Mouse (Mus musculus) heart, embryonic 14.5 days (tissue): Measurements from ENCODE around the gene Sgcb. TPM values are rescaled to one million over a fixed set of nuclear protein-coding genes. Genes with fewer than 3 reads are reported as not detected.

Experiments
- ATAC-seq: fragments of 200-750 bp; cut with Nextera tagmentation; 2 replicates; pipeline ENCODE4 v1.8.0; 2017; ENCODE audit warnings: low read depth, moderate TSS enrichment; ENCODE audit not compliant: insufficient number of reproducible peaks, insufficient read depth, low FRiP score
- H3K27ac ChIP-seq, 2 experiments: fragments of 200-500 bp in 1 of 2; fragments of 300-500 bp in 1 of 2; sonication (generic) in 1 of 2; replicated peaks in 1 of 2; 2 replicates each; pipeline ENCODE4 v1.5.1; 2012 to 2014; ENCODE audit warnings: low read depth in 2 of 2, low read length in 2 of 2, control low read depth in 1 of 2, mild to moderate bottlenecking in 1 of 2, mixed read lengths in 1 of 2; ENCODE audit not compliant: control insufficient read depth in 1 of 2, insufficient read depth in 1 of 2
- H3K27me3 ChIP-seq: fragments of 300-500 bp; sonication (generic); 2 replicates; pipeline ENCODE4 v1.6.1; 2014; ENCODE audit warnings: mild to moderate bottlenecking, low read length, control low read depth; ENCODE audit not compliant: control insufficient read depth, insufficient read depth
- H3K36me3 ChIP-seq: fragments of 300-500 bp; sonication (generic); 2 replicates; pipeline ENCODE4 v1.6.1; 2014; ENCODE audit warnings: mild to moderate bottlenecking, control low read depth, low read length, mixed read lengths; ENCODE audit not compliant: control insufficient read depth, insufficient read depth
- H3K4me1 ChIP-seq, 2 experiments: fragments of 200-500 bp in 1 of 2; fragments of 300-500 bp in 1 of 2; sonication (generic) in 1 of 2; 2 replicates each; pipeline ENCODE4 v1.6.1; 2012 to 2014; ENCODE audit warnings: low read length in 2 of 2, control low read depth in 1 of 2, mixed read lengths in 1 of 2; ENCODE audit not compliant: control insufficient read depth in 2 of 2, insufficient read depth in 2 of 2
- H3K4me2 ChIP-seq: fragments of 300-500 bp; sonication (generic); 2 replicates; pipeline ENCODE4 v1.6.1; 2014; ENCODE audit warnings: mild to moderate bottlenecking, low read length
- H3K4me3 ChIP-seq, 2 experiments: fragments of 200-500 bp in 1 of 2; fragments of 300-500 bp in 1 of 2; sonication (generic) in 1 of 2; 2 replicates each; pipeline ENCODE4 v1.5.1; 2012 to 2014; ENCODE audit warnings: low read length in 2 of 2, mild to moderate bottlenecking in 2 of 2, control low read depth in 1 of 2, low read depth in 1 of 2, moderate library complexity in 1 of 2; ENCODE audit not compliant: control insufficient read depth in 1 of 2, insufficient read depth in 1 of 2
- H3K9ac ChIP-seq: fragments of 300-500 bp; sonication (generic); 2 replicates; pipeline ENCODE4 v1.6.1; 2014; ENCODE audit warnings: mild to moderate bottlenecking, low read length
- H3K9me3 ChIP-seq: fragments of 300-500 bp; sonication (generic); 2 replicates; pipeline ENCODE4 v1.6.1; 2016; ENCODE audit warnings: low read length, control low read depth; ENCODE audit not compliant: control insufficient read depth
- WGBS: fragments of 180-500 bp; shearing (Covaris S2); extraction: QIAGEN DNeasy Blood & Tissue Kit; methylation state at CpG from one replicate; pipeline ENCODE4 v1.1.7; 2014; 5-methylcytosine and 5-hydroxymethylcytosine counted together
- polyA plus RNA-seq: library from polyadenylated mRNA; unstranded; fragments of >200 nt; fragmentation: Nextera tagmentation; extraction: Ambion mirVana; gene quantifications from 2 replicates; pipeline ENCODE4 v1.2.1, GENCODE M21; 2014

Gene Sgcb
- polyA plus RNA-seq, 1 experiment from 2014 or later: 37.9 TPM

DNA sequence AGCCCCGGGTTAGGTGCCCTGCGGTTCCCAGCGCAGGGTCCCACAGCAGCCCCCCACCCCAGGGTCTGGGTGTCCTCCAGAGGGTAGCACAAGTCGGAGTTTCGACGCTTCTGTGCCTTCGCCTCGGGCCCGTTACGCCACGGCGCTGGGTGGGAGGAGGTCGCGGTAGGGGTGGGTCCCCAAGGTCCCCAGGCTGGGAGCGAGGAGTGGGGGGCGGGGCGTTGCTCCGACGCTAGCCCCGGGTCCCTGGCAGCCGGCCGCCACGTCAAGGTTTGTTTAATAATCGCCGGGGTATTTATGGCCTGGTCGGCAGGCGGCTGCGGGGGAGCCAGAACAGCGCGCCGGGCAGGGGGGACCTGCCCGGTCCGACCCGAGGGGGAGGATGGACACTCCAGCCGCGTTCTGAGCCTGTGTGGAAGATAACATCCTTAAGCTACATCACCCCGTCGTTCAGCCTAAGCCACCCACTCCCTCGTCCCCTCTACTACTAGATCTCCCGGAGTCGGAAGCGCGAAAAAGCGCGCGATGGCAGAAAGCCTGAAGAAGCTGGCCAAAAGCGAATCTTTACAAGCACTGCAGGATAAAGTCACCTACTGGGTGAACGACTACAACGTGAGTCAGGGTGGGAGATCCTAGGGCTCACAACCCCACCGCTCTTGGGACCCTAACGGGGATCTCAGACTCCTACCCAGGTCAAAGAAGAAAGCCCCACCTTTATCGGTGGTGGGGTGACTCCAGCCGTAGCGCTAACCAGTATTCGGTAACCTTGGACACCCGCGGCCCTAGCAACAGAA is 3.7 kb upstream of the Sgcb start, which contains the start of gene Spata18:
Gene Spata18 (plus strand): TSS at position 319 of the 794 bp plus-strand sequence.
- H3K36me3 ChIP-seq: no peaks in the 10 kb centered on the region
- H3K27ac ChIP-seq: no peak within 1 kb of the TSS
- H3K4me3 ChIP-seq: peak within 1 kb of the TSS; percentile 52 to 60
- H3K9me3 ChIP-seq: no peaks in the 10 kb centered on the region
- peaks cover 55% of the 10 kb centered on the region for H3K27me3 ChIP-seq
- peak within 1 kb of the TSS; percentile 100 for H3K4me2 ChIP-seq
- no peak for ATAC-seq
- peak within 1 kb of the TSS; percentile 68 for H3K9ac ChIP-seq
- peaks cover 8 to 20% of the 10 kb centered on the region in 2 experiments for H3K4me1 ChIP-seq
- 1% methylated on average over 56 of the region's 57 CpGs for WGBS

DNA sequence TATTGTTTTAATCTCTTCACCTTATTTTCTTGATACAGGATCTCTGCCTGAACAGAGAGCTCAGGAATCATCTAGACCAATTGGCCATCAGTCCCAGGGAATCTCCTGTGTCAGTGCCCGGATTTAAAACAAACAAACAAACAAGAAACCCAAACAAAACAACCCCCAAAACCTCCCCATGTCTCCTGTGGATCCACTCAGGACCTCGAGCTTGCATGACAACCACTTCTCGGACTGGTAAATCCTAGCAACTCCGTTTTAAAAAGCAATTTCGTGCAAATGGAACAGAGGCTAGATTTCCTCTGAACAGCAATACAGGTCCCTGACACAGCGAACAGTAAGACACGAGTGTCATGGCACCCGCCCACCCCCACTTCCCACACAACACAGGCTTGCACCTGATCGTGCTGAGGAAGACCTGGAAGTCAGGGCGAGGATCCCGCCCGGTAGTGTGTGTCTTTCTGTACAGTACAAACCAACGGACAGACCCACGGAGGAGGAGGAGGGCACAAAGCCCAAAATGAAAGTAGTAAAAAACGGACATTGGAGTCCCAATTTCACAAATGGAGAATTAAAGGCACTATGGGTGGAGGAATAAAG is 2.9 kb upstream of the Sgcb start:
- Histone ChIP-seq H3K27me3 (peaks cover 55% of the 10 kb centered on the region), H3K4me1 (peaks cover 8 to 20% of the 10 kb centered on the region in 2 experiments), H3K27ac (no peak overlapping the region), H3K9ac (peak overlapping the region; percentile 68), H3K9me3 (no peaks in the 10 kb centered on the region), H3K4me3 (peak overlapping the region; percentile 52 to 60), H3K36me3 (no peaks in the 10 kb centered on the region), H3K4me2 (peak overlapping the region; percentile 100)
- under 1% methylated on average over 15 of the region's 15 CpGs for WGBS
- ATAC-seq: no peak

DNA sequence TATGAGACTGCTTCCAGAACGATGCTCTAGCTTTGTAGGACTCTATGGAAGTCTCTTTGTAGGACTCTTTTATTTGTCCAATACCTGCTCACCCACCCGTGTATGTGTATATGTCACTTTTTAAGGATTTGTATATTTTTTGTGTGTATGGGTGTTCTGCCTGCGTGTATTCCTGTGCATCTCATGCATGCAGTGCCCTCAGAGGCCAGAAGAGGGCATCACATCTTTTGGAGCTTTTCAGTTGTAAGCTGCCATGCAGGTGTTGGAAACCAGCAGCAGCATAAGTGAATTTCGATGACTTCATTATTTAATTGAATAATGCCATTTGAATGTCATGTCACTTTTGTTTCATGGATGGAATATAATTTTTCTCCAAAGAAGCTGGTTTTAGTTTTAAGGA is 5.5 kb downstream of the Sgcb start:
- Histone ChIP-seq H3K36me3 (peaks cover 39% of the 10 kb centered on the region), H3K4me3 (no peak overlapping the region), H3K4me2 (no peak overlapping the region), H3K27me3 (no peaks in the 10 kb centered on the region), H3K9me3 (no peaks in the 10 kb centered on the region), H3K27ac (no peak overlapping the region), H3K4me1 (0 out of 4 replicates have a peak, but pooled peaks cover 0 to 6% of the 10 kb centered on the region in 2 experiments), H3K9ac (no peak overlapping the region)
- whole genome bisulfite sequencing: 82% methylated on average over 4 of the region's 4 CpGs
- no peak for ATAC-seq

GRCm38 (mm10) chr5:73641058-73641457 is 6.5 kb downstream of the Sgcb start:
- H3K9ac ChIP-seq: no peak overlapping the region
- no peaks in the 10 kb centered on the region for H3K27me3 ChIP-seq
- peaks cover 42% of the 10 kb centered on the region for H3K36me3 ChIP-seq
- ATAC-seq: no peak
- H3K4me3 ChIP-seq: no peak overlapping the region
- H3K27ac ChIP-seq: no peak overlapping the region
- H3K4me1 ChIP-seq: 0 out of 4 replicates have a peak, but pooled peaks cover 0 to 3% of the 10 kb centered on the region in 2 experiments
- WGBS: 84% methylated on average over 3 of the region's 3 CpGs
- no peaks in the 10 kb centered on the region for H3K9me3 ChIP-seq
- H3K4me2 ChIP-seq: no peak overlapping the region

DNA sequence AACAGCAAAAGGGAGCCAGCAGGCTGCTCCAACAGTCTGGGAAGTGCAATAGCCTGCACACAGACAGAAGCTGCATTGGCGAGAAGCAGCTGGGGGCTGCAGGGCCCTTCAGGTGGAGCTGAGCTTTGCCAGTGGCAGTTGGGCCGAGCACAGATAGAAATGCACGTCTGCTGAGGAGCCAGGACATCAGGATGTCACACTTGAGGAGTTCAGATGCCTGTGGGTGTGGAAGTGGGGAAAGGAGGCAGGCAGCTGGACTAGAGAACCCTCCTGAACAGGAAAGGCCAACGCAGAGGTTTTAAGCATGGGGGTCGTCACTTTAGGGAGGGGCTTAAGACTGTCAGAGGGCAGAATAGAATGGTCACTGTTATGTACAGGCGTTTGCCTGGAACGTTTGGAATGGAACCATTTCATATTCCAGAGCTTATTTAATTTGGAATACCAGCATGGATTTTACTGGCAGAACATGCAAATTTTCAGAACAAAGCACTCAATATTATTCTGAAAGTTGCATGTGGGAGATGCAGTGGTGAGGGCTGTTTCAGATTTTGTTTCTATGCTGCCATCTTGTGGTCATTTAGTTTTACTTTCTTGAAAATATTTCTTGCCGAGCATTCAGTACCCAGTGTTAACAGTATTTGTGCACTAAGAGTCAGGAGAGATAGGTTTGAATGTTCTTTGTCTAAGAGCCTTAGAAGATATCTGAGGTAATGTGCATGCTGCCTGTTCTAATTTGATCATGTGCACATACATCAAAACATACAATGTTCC is 10.1 kb downstream of the Sgcb start:
- Histone ChIP-seq H3K4me2 (no peak overlapping the region), H3K4me1 (0 out of 4 replicates have a peak, but pooled peaks cover 0 to 3% of the 10 kb centered on the region in 2 experiments), H3K27ac (no peak overlapping the region), H3K9me3 (0 out of 2 replicates have a peak, but pooled peaks cover 3% of the 10 kb centered on the region), H3K9ac (no peak overlapping the region), H3K27me3 (no peaks in the 10 kb centered on the region), H3K36me3 (peaks cover 60% of the 10 kb centered on the region), H3K4me3 (no peak overlapping the region)
- 40% methylated on average over 8 of the region's 8 CpGs for WGBS
- ATAC-seq: no peak

DNA sequence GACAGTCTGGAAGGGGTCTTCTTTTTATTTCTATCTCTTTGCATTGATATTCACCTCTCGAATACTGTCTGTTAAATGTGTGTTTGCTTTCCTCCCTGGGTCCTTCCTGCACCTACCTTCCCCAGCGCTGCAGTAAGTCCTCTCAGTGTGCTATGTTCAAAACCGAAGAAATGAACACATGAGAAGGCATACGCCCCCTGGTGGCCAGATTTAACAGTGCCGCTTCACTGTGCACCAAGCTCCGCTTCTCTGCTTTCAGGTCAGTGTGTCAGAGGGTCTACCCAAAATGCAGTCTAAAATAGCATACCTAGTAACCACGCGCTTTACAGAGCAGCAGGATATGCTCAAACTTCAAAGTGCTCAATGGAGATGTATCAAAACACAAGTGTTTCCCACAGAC is 14.4 kb downstream of the Sgcb start:
- ATAC-seq: no peak
- Histone ChIP-seq H3K4me3 (no peak overlapping the region), H3K9me3 (0 out of 2 replicates have a peak, but pooled peaks cover 3% of the 10 kb centered on the region), H3K4me1 (peaks cover 4 to 18% of the 10 kb centered on the region in 2 experiments; a peak in 1 of 4 replicates), H3K27ac (no peak overlapping the region), H3K9ac (no peak overlapping the region), H3K27me3 (no peaks in the 10 kb centered on the region), H3K36me3 (peaks cover 36% of the 10 kb centered on the region), H3K4me2 (no peak overlapping the region)
- WGBS: 63% methylated on average over 8 of the region's 8 CpGs

DNA sequence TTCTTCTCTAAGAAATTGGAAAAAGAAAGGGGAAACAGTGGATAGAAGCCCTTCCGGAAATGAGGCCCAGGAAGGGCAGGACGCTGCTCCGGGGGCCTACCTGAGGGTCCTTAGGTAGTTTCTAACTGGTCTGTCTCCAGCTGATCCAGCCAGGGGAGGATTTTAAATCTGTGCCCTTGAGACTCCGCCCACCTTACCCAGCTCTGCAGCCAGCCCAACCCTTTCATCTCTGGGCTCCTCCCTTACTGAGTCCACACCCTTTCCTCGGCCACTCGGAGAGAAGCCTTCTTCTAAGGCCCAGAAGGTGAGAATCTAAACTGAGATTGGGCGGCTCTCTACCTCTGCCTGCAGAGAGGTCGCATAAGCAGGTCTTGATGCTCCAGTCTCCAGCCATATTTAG is 15.3 kb downstream of the Sgcb start, which contains the start of gene Lrrc66:
Gene Lrrc66 (minus strand): TSS at position 236 of the 400 bp plus-strand sequence.
- H3K27me3 ChIP-seq: no peaks in the 10 kb centered on the region
- H3K9me3 ChIP-seq: 0 out of 2 replicates have a peak, but pooled peaks cover 3% of the 10 kb centered on the region
- no peak within 1 kb of the TSS for H3K9ac ChIP-seq
- WGBS: 82% methylated on average over 8 of the region's 8 CpGs
- H3K27ac ChIP-seq: no peak within 1 kb of the TSS
- H3K4me3 ChIP-seq: no peak within 1 kb of the TSS
- H3K4me2 ChIP-seq: no peak within 1 kb of the TSS
- peaks cover 33% of the 10 kb centered on the region for H3K36me3 ChIP-seq
- peaks cover 4 to 18% of the 10 kb centered on the region in 2 experiments; a peak in 1 of 4 replicates for H3K4me1 ChIP-seq
- ATAC-seq: no peak
